Mouse (Mus musculus) neural tube, embryonic 14.5 days (tissue): ENCODE measurements around the gene Styx. TPM values are rescaled to one million over a fixed set of nuclear protein-coding genes. Genes with fewer than 3 reads are reported as not detected.

Source experiments
- ATAC-seq: fragments of 200-750 bp; cut with Nextera tagmentation; 2 replicates; pipeline ENCODE4 v1.8.0; 2017; ENCODE audit warnings: low read depth, mild to moderate bottlenecking, moderate TSS enrichment, moderate library complexity
- H3K27ac ChIP-seq: fragments of 300-500 bp; sonication (generic); 2 replicates; pipeline ENCODE4 v1.5.1; 2014; ENCODE audit warnings: low read depth, mild to moderate bottlenecking, control low read depth, low read length, moderate library complexity, mixed read lengths
- H3K27me3 ChIP-seq: fragments of 300-500 bp; sonication (generic); 2 replicates; pipeline ENCODE4 v1.6.1; 2014; ENCODE audit warnings: low read length; ENCODE audit not compliant: control insufficient read depth, insufficient read depth
- H3K36me3 ChIP-seq: fragments of 300-500 bp; sonication (generic); 2 replicates; pipeline ENCODE4 v1.6.1; 2014; ENCODE audit warnings: low read length, mixed read lengths; ENCODE audit not compliant: control insufficient read depth, insufficient read depth
- H3K4me1 ChIP-seq: fragments of 300-500 bp; sonication (generic); 2 replicates; pipeline ENCODE4 v1.6.1; 2014; ENCODE audit warnings: low read length; ENCODE audit not compliant: control insufficient read depth, insufficient read depth
- H3K4me2 ChIP-seq: fragments of 300-500 bp; sonication (generic); 2 replicates; pipeline ENCODE4 v1.6.1; 2014; ENCODE audit warnings: mild to moderate bottlenecking, low read depth, low read length, control low read depth
- H3K4me3 ChIP-seq: fragments of 300-500 bp; sonication (generic); 2 replicates; pipeline ENCODE4 v1.5.1; 2014; ENCODE audit warnings: low read depth, low read length, control low read depth, mixed read lengths
- H3K9ac ChIP-seq: fragments of 300-500 bp; sonication (generic); replicated peaks from 2 replicates; pipeline ENCODE4 v1.6.1; 2014; ENCODE audit warnings: low read depth, mild to moderate bottlenecking, control low read depth, low read length, mixed read lengths
- H3K9me3 ChIP-seq: fragments of 300-500 bp; sonication (generic); 2 replicates; pipeline ENCODE4 v1.6.1; 2016; ENCODE audit warnings: low read length; ENCODE audit not compliant: control insufficient read depth
- WGBS: fragments of 180-500 bp; shearing (Covaris S2); extraction: QIAGEN DNeasy Blood & Tissue Kit; methylation state at CpG from one replicate; pipeline ENCODE4 v1.1.7; 2014; 5-methylcytosine and 5-hydroxymethylcytosine counted together
- polyA plus RNA-seq: library from polyadenylated mRNA; unstranded; fragments of >200 nt; fragmentation: Nextera tagmentation; extraction: Ambion mirVana; gene quantifications from 2 replicates; pipeline ENCODE4 v1.2.1, GENCODE M21; 2014

The Styx gene
- polyA plus RNA-seq, 1 experiment from 2014 or later: 74.1 TPM

DNA sequence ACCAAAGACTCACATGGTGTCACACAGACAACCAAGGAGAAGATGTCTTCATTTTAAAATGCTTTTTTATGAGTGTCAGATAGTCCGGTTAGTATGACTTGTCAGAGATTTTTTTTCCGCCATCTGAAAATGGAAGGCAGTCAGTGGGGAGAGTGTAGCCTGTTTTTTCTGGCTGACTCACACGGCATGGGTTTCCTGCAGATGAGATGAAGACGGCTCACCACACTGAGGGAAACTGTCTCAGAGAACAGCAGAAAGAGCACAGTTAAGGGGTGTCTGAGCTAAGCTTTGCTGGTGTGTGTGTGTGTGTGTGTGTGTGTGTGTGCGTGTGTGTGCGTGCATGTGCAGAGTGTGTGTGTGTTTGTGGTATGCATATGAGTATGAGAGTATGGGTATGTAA, 90.4 kb downstream of the Styx start:
- Histone ChIP-seq H3K9ac (no peak overlapping the region), H3K9me3 (no peaks in the 10 kb centered on the region), H3K4me3 (no peak overlapping the region), H3K36me3 (no peaks in the 10 kb centered on the region), H3K4me1 (no peaks in the 10 kb centered on the region), H3K27me3 (no peaks in the 10 kb centered on the region), H3K4me2 (no peak overlapping the region), H3K27ac (no peak overlapping the region)
- ATAC-seq: no peak
- WGBS: 80% methylated on average over 6 of the region's 6 CpGs

DNA sequence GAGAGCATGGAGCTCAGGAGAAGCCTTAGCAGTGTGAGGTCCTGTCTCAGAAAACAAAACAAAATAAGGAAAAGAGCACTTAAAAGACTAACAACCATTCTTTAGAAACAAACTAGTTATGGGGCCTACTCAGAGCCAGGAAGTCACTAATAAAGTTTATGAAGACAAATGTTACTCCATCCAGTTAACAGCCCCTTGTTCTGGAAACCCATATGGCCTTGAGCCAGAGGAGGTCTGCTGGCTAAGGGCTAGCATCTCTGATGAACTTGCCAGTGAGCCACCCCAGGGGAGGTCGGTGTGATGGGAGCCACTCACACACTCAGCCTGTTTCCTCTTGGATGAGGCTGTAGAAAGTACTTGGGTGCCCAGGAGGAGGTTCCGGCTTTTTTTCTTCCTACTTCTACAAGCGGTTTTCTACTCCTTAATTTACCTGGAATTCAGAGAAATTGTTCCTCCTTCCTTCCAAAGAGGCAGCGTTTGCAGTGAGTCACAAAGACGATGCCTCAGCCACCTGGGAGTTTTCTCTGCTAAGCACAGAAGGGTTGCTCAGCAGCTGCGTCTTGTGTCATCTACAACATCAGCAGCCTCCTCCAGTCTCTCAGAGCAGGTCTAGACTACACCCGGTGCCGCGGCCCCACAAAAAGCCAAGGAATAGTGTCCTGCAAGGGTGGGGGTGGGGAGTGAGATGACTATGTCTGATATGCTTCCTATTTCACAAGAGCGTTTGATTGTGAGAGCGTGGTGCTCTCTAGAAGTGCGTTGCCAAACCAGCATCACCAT, 92.1 kb downstream of the Styx start:
- no peak overlapping the region for H3K4me2 ChIP-seq
- WGBS: 62% methylated on average over 12 of the region's 12 CpGs
- H3K36me3 ChIP-seq: no peaks in the 10 kb centered on the region
- no peaks in the 10 kb centered on the region for H3K27me3 ChIP-seq
- ATAC-seq: no peak
- H3K27ac ChIP-seq: no peak overlapping the region
- H3K4me3 ChIP-seq: no peak overlapping the region
- H3K4me1 ChIP-seq: no peaks in the 10 kb centered on the region
- no peaks in the 10 kb centered on the region for H3K9me3 ChIP-seq
- H3K9ac ChIP-seq: no peak overlapping the region

DNA sequence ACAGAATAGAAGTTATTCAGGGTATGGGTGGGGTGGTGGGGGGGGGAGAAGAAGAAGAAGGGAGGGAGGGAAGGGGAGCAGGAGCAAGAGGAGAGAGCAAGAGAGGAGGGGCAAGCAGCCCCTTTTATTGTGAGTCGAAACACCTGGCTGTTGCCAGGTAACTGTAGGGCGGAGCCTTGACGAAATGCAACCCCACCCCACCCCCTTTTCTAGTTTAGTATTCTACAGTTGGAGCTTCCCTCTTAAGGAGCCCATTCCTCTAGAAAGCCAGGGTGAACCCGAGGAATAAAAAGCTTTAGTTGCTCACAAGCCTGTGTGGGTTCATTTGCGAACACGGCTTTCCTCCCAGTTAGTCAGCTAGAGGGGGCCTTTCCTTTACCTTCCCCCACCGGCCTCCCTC, 94.0 kb downstream of the Styx start:
- H3K4me3 ChIP-seq: no peak overlapping the region
- no peak overlapping the region for H3K27ac ChIP-seq
- no peak for ATAC-seq
- no peaks in the 10 kb centered on the region for H3K27me3 ChIP-seq
- no peaks in the 10 kb centered on the region for H3K9me3 ChIP-seq
- H3K4me2 ChIP-seq: no peak overlapping the region
- 59% methylated on average over 7 of the region's 7 CpGs for WGBS
- no peak overlapping the region for H3K9ac ChIP-seq
- H3K36me3 ChIP-seq: no peaks in the 10 kb centered on the region
- no peaks in the 10 kb centered on the region for H3K4me1 ChIP-seq

- H3K27me3 ChIP-seq: no peaks in the 10 kb centered on the region
- no peak overlapping the region for H3K4me3 ChIP-seq
- H3K4me2 ChIP-seq: no peak overlapping the region
- 70% methylated on average over 12 of the region's 12 CpGs for whole genome bisulfite sequencing
- H3K36me3 ChIP-seq: no peaks in the 10 kb centered on the region
- H3K4me1 ChIP-seq: no peaks in the 10 kb centered on the region
- H3K9ac ChIP-seq: no peak overlapping the region
- no peak for ATAC-seq
- H3K9me3 ChIP-seq: no peaks in the 10 kb centered on the region
- H3K27ac ChIP-seq: no peak overlapping the region
These were observed 94.6 kb downstream of the Styx start for GRCm38 (mm10) chr14:45445445-45445844.

GRCm38 (mm10) chr14:45446777-45447176, 95.9 kb downstream of the Styx start:
- 70% methylated on average over 3 of the region's 3 CpGs for WGBS

DNA sequence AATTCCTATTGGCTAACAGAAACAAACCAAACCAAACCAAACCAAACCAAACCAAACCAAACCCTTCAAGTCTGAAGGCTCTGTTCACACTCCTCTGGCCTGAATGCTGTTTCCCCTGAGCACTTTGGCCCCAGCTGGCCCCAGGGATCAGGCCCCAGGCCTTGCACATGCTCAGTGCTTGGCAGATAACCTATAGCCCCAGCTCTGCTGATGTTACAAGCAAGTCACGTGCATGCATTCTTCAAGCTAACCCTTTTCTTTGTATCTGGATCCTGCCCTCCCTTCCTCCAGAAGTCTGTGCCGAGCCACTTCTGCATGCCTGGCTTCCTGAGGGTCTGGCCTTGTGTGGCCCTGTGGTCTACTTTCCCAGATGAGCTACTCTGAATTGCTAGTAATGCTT, 100.2 kb downstream of the Styx start:
- H3K36me3 ChIP-seq: no peaks in the 10 kb centered on the region
- WGBS: 33% methylated on average over 2 of the region's 2 CpGs
- H3K27ac ChIP-seq: no peak overlapping the region
- H3K4me3 ChIP-seq: no peak overlapping the region
- H3K9me3 ChIP-seq: no peaks in the 10 kb centered on the region
- H3K4me1 ChIP-seq: peaks cover 5% of the 10 kb centered on the region; the same call in 1 of the 2 replicates
- no peak for ATAC-seq
- no peak overlapping the region for H3K9ac ChIP-seq
- H3K27me3 ChIP-seq: no peaks in the 10 kb centered on the region
- no peak overlapping the region for H3K4me2 ChIP-seq

More at GRCm38 (mm10) chr14:45446777-45447176, 95.9 kb downstream of the Styx start:
- Histone ChIP-seq H3K4me2 (no peak overlapping the region), H3K27ac (no peak overlapping the region), H3K36me3 (no peaks in the 10 kb centered on the region), H3K4me1 (no peaks in the 10 kb centered on the region), H3K4me3 (no peak overlapping the region), H3K27me3 (no peaks in the 10 kb centered on the region), H3K9me3 (no peaks in the 10 kb centered on the region), H3K9ac (no peak overlapping the region)
- no peak for ATAC-seq

GRCm38 (mm10) chr14:45452148-45452547, 101.3 kb downstream of the Styx start:
- Histone ChIP-seq H3K9me3 (no peaks in the 10 kb centered on the region), H3K27me3 (no peaks in the 10 kb centered on the region), H3K4me1 (peaks cover 9% of the 10 kb centered on the region; the same call in 1 of the 2 replicates), H3K4me3 (no peak overlapping the region), H3K9ac (no peak overlapping the region), H3K36me3 (no peaks in the 10 kb centered on the region), H3K27ac (no peak overlapping the region), H3K4me2 (no peak overlapping the region)
- 49% methylated on average over 4 of the region's 4 CpGs for WGBS
- ATAC-seq: no peak

DNA sequence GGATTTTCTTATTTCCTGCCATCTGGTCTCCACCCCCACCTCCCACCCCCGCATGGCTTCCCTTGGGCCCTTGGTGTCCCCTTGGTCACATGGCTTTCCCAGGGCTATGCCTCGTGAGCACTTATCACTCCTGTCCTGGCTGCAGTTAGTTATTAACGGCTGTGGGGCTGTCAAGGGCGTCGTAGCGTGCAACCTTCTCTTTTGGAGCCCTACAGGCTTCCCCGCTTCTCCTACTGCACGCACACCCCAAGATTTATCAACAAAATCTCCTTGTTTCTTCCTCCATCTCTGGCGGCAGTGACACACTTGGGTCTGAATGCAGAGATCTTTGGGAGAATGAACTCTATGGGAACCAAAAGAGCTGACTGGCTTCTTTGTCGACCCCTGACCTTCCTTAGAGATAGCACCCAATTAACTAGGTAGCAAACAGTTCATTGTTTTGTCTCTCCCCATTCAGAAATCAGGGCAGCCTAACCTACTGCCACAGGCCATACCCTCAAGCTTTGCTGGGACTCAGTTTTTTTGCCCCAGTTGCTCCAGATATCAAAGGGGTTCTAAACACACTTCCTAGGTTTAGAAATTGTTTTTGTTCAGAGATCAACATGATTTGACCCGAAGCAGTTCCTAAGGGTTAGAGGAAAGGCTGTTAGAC, 102.1 kb downstream of the Styx start:
- ATAC-seq: no peak
- no peak overlapping the region for H3K4me3 ChIP-seq
- H3K9ac ChIP-seq: no peak overlapping the region
- no peaks in the 10 kb centered on the region for H3K9me3 ChIP-seq
- H3K27me3 ChIP-seq: no peaks in the 10 kb centered on the region
- WGBS: 22% methylated on average over 11 of the region's 11 CpGs
- peaks cover 9% of the 10 kb centered on the region; the same call in 1 of the 2 replicates for H3K4me1 ChIP-seq
- H3K27ac ChIP-seq: no peak overlapping the region
- no peak overlapping the region for H3K4me2 ChIP-seq
- H3K36me3 ChIP-seq: no peaks in the 10 kb centered on the region

DNA sequence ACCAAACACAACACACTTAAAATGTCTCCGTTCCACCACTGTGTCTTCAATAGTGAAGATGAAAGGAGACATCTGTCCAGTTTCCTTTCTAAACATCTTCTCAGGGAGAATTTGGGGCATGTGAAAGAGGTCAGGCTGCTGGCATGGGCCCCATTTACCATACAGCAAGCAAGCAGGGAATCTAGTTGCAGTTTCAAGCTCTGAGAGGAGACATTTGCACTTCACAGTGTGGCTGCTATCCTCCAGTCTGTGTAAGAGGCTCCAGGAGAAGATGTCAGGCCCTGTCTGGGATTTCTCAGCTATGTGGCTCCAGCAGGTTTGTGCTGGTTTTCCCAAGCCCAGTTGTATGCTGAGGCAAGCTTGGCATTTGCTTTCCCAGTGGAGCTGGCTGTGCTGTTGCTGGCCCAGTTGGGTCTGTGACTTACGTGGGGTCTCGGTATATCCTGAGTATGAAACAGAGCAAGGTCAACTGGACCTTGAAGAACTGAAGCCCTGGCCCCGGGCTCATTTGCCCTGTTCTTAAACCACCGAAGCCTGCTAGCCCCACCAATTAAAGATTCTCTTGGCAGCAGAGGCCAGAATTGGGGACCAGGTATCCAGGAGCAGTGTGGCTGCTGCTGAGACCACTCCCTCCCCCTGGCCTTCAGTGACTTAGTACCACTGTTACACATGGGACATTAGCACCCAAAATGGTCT, 102.8 kb downstream of the Styx start:
- no peaks in the 10 kb centered on the region for H3K36me3 ChIP-seq
- no peak overlapping the region for H3K4me3 ChIP-seq
- no peak overlapping the region for H3K4me2 ChIP-seq
- no peaks in the 10 kb centered on the region for H3K27me3 ChIP-seq
- H3K27ac ChIP-seq: no peak overlapping the region
- no peak for ATAC-seq
- 71% methylated on average over 5 of the region's 5 CpGs for WGBS
- no peak overlapping the region for H3K9ac ChIP-seq
- H3K9me3 ChIP-seq: no peaks in the 10 kb centered on the region
- peaks cover 9% of the 10 kb centered on the region; the same call in 1 of the 2 replicates for H3K4me1 ChIP-seq
